Mouse (Mus musculus) stomach, postnatal 0 days (tissue): ENCODE results near the gene Tox2.

Experiments used
- CTCF ChIP-seq: IDR thresholded peaks from 2 replicates; pipeline ENCODE4 v1.5.1; 2016; ENCODE audit warnings: antibody characterized with exemption, low read depth, mild to moderate bottlenecking, moderate library complexity
- EP300 ChIP-seq: optimal IDR thresholded peaks from 2 replicates; pipeline ENCODE3; 2016; ENCODE audit warnings: antibody characterized with exemption

DNA sequence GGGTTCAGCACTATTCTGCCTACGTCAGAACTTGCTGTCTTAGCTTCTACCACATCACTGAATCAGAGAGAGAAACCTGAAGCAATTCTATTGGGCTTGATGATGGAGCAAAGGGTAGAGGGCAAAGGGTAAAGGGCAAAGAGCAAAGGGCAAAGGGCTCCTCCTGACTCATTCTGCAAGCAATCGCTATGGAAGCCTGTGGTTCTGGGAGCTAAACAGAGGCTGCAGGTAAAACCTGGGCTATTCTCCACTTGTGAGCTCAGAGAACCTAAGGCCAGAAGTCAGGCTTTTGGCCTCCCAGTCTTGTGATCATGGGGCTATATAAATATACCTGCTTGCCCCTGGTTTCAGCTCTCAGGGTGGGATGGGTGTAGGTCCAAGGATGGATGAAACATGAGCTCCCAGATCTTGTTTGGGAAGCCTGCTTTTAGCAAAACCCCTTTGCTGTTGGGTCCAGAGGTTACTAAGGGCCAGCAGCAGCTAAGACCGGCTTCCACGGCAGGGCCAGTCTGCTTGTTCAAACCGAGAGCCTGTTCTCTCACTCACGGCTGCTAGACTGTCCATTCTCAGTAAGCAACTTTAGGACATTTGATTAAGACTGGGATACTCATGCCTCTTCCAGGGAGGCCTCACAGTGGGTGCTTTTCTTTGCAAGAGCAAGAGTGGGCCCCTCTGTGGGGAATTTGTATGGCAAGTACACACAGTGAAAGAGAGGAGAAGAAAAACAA is 7.7 kb upstream of the Tox2 start:
- TF ChIP-seq CTCF (no peak), EP300 (no peak)
